Mouse (Mus musculus) brain, embryonic 14.5 days (tissue): ENCODE results near the gene Smap1.

Experiments used
- CTCF ChIP-seq: fragments of 200-500 bp; IDR thresholded peaks from 2 replicates; pipeline ENCODE4 v1.5.1; 2012; ENCODE audit warnings: inconsistent platforms, mild to moderate bottlenecking, moderate library complexity, borderline replicate concordance; ENCODE audit not compliant: insufficient read depth, insufficient read length; ENCODE audit errors: extremely low read depth
- POLR2A ChIP-seq: fragments of 200-500 bp; IDR thresholded peaks from 2 replicates; pipeline ENCODE4 v1.6.1; 2012; ENCODE audit warnings: mild to moderate bottlenecking, inconsistent platforms, borderline replicate concordance; ENCODE audit not compliant: poor library complexity, insufficient read depth, insufficient read length, severe bottlenecking; ENCODE audit errors: extremely low read depth

DNA sequence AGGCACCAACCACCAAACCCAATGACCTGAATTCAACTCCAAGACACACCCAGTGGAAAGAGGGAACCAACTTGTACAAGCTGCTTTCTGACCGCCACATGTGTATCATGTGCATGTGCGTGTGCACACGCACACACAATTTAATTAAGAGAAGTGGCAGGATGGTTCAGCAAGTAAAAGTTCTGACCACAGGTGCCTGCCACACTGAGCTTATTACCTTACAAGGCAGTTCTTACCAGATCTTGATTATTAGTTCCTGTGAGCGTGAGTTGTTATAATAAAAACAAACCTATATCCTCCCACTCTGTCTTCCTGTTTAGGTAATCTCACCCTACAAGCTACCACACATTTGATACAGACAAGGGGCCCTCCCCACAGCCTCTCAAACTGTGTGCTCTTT, 6.6 kb downstream of the Smap1 start:
- TF ChIP-seq CTCF = no peak
- TF ChIP-seq POLR2A = no peak
